Mouse (Mus musculus) forebrain, embryonic 12.5 days (tissue): ENCODE data around the gene Rbfox3. TPM values are rescaled to one million over a fixed set of nuclear protein-coding genes. Genes with fewer than 3 reads are reported as not detected.

Experiments used
- ATAC-seq: fragments of 200-750 bp; cut with Nextera tagmentation; 2 replicates; pipeline ENCODE4 v1.8.0; 2017; ENCODE audit warnings: moderate TSS enrichment; ENCODE audit not compliant: low FRiP score
- H3K27ac ChIP-seq: fragments of 300-500 bp; sonication (generic); 2 replicates; pipeline ENCODE4 v1.5.1; 2016; ENCODE audit warnings: mild to moderate bottlenecking
- H3K27me3 ChIP-seq: fragments of 300-500 bp; sonication (generic); 2 replicates; pipeline ENCODE4 v1.6.1; 2016; ENCODE audit warnings: mild to moderate bottlenecking
- H3K36me3 ChIP-seq: fragments of 300-500 bp; sonication (generic); replicated peaks from 2 replicates; pipeline ENCODE4 v1.6.1; 2016; ENCODE audit warnings: mild to moderate bottlenecking
- H3K4me1 ChIP-seq: fragments of 300-500 bp; sonication (generic); 2 replicates; pipeline ENCODE4 v1.6.1; 2016
- H3K4me2 ChIP-seq: fragments of 300-500 bp; sonication (generic); 2 replicates; pipeline ENCODE4 v1.6.1; 2016; ENCODE audit warnings: mild to moderate bottlenecking, moderate library complexity
- H3K4me3 ChIP-seq: fragments of 300-500 bp; sonication (generic); replicated peaks from 2 replicates; pipeline ENCODE4 v1.5.1; 2016; ENCODE audit warnings: mild to moderate bottlenecking
- H3K9ac ChIP-seq: fragments of 300-500 bp; sonication (generic); 2 replicates; pipeline ENCODE4 v1.6.1; 2016; ENCODE audit warnings: mild to moderate bottlenecking
- H3K9me3 ChIP-seq: fragments of 300-500 bp; sonication (generic); 2 replicates; pipeline ENCODE4 v1.6.1; 2016
- WGBS: fragments of 180-500 bp; shearing (Covaris S2); methylation state at CpG from one replicate; pipeline ENCODE4 v1.1.7; 2016; 5-methylcytosine and 5-hydroxymethylcytosine counted together
- polyA plus RNA-seq: library from polyadenylated mRNA; unstranded; fragments of >200 nt; fragmentation: Nextera tagmentation; extraction: Ambion mirVana; gene quantifications from 2 replicates; pipeline ENCODE4 v1.2.1, GENCODE M21; 2016

Gene Rbfox3
- polyA plus RNA-seq, 1 experiment from 2014 or later, result 19.6 TPM

DNA sequence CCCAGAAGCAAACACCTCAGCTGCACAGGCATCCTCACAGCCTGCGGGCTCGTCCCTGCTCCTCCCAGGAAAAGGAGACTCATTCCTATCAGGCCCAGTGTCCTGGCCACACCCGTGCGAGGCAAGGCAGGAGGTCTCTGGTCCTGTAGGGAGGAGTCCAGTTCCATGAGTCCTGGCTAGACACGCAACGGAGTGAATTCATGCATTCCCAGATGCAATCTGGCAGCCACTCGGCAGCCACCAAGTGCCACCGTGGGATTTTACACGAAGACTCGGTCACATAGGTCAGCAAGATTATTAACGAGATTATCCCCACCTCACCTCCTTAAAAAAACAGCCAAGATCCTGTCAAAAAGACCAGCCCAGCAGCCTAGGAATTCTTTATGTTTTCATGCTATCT, 37.4 kb downstream of the Rbfox3 start:
- 54% methylated on average over 11 of the region's 11 CpGs for WGBS

DNA sequence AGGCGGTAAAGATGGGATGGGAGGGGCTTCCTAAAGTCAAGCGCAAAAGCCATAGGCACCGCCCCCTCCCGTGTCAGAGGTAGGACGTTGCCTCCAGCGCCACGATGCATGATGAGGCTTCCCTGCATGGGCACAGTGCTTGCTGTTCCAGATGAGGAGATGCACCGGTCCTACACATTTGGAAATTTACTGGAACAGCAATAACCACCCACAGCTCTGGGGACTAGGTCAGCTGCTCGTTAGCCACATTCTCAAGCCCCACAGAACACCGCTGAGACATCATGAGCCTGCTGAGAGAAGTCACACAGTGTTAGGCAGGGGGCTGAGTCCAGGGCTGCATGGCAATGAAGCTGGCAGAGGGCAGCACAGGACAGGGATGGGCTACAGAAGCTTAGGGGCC, 39.9 kb downstream of the Rbfox3 start:
- no peak for ATAC-seq
- no peak overlapping the region for H3K27ac ChIP-seq

More for the DNA sequence above, 37.4 kb downstream of the Rbfox3 start:
- Histone ChIP-seq H3K27me3 (no peaks in the 10 kb centered on the region; the same call in 1 of the 2 replicates), H3K27ac (peak overlapping the region; percentile 47), H3K4me1 (peaks cover 31% of the 10 kb centered on the region), H3K4me3 (no peak overlapping the region), H3K4me2 (no peak overlapping the region), H3K9ac (no peak overlapping the region), H3K36me3 (no peaks in the 10 kb centered on the region), H3K9me3 (no peaks in the 10 kb centered on the region)
- ATAC-seq, result no peak

DNA sequence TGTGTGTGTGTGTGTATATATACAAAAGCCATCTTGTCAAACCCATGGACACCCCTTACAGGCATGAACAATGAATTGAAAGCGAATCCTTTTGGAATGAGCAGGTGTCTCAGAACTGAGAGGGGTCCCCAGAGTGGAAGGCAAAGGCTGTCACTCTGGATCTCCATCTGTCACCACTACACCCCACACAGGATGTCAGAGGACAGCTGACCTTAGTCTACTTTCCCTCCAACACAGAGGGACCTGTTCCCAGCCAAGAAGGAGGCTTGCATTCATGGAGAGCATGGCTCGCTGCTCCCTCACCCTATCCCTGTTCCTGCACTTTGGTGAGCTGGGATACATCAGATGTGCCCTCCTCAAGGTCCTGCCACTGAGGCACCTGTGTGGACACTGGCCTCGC, 48.0 kb downstream of the Rbfox3 start:
- H3K27ac ChIP-seq, result 0 out of 2 replicates have a peak overlapping the region, but pooled peaks have one; percentile 31
- H3K36me3 ChIP-seq, result no peaks in the 10 kb centered on the region

More for the DNA sequence above, 39.9 kb downstream of the Rbfox3 start:
- 77% methylated on average over 10 of the region's 10 CpGs for WGBS
- H3K9ac ChIP-seq, result no peak overlapping the region
- H3K36me3 ChIP-seq, result no peaks in the 10 kb centered on the region
- H3K4me1 ChIP-seq, result peaks cover 31% of the 10 kb centered on the region
- no peaks in the 10 kb centered on the region for H3K9me3 ChIP-seq
- H3K27me3 ChIP-seq, result no peaks in the 10 kb centered on the region; the same call in 1 of the 2 replicates
- H3K4me2 ChIP-seq, result no peak overlapping the region
- H3K4me3 ChIP-seq, result no peak overlapping the region

DNA sequence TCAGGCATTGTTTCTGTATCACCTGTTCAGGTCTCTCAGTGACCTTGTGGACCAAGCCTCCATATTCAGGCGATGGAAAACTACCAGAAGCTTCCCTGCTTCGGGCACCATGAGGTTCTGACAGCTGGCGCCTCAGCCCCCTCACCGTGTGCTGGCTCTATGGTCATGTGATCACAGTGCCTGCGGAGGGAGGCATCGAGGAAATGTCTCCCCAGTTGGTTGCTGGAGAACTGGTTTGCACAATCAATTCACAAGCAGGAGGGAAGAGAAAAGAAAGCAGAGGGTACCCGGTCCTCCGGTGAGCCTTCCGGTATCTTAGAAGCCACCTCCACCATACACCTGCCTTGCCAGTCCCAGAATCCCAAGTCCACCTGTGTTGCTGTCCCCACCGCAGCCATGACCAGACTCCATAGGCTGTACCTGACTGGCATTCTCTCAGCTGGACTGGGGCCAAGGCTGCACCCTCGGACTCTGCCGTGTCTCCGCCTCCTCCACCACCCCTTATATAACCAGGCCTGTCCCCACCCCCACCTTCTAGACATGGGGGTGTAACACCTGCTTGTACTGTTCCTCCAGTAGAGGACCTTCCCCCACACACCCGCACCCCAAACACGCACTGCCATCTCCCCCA, 49.5 kb downstream of the Rbfox3 start:
- Histone ChIP-seq H3K9ac (no peak overlapping the region), H3K4me1 (peaks cover 18% of the 10 kb centered on the region), H3K4me2 (no peak overlapping the region), H3K36me3 (no peaks in the 10 kb centered on the region), H3K4me3 (no peak overlapping the region), H3K27me3 (no peaks in the 10 kb centered on the region), H3K27ac (no peak overlapping the region), H3K9me3 (no peaks in the 10 kb centered on the region)
- no peak for ATAC-seq
- WGBS, result 87% methylated on average over 15 of the region's 15 CpGs

More for the DNA sequence above, 48.0 kb downstream of the Rbfox3 start:
- no peak overlapping the region for H3K4me2 ChIP-seq
- peaks cover 18% of the 10 kb centered on the region for H3K4me1 ChIP-seq
- ATAC-seq, result no peak
- no peak overlapping the region for H3K9ac ChIP-seq
- no peaks in the 10 kb centered on the region for H3K9me3 ChIP-seq
- H3K27me3 ChIP-seq, result no peaks in the 10 kb centered on the region
- WGBS, result 81% methylated on average over 3 of the region's 3 CpGs
- no peak overlapping the region for H3K4me3 ChIP-seq

DNA sequence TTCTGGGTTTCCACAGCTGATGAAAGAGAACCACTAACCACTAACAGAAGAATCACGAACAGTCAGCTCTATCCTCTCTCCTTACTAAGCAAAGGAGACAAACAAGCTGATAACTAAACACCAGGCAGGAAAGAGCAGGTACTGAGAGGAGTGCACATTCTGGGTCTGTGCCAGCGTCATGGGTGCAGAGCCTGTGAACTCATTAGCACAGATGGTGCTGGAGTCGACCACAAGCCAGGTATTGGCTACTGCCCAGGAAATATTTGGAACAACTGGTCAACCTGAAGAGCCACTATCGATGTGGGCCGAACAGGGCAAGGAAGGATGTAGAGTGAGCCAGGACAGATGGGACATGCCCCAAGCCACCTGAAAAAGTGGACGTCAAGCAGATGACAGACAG, 50.2 kb downstream of the Rbfox3 start:
- no peaks in the 10 kb centered on the region for H3K36me3 ChIP-seq
- no peaks in the 10 kb centered on the region for H3K9me3 ChIP-seq
- H3K4me2 ChIP-seq, result no peak overlapping the region
- H3K27ac ChIP-seq, result no peak overlapping the region
- peaks cover 18% of the 10 kb centered on the region for H3K4me1 ChIP-seq
- H3K4me3 ChIP-seq, result no peak overlapping the region
- ATAC-seq, result no peak
- no peaks in the 10 kb centered on the region for H3K27me3 ChIP-seq
- WGBS, result 94% methylated on average over 6 of the region's 6 CpGs
- H3K9ac ChIP-seq, result no peak overlapping the region

DNA sequence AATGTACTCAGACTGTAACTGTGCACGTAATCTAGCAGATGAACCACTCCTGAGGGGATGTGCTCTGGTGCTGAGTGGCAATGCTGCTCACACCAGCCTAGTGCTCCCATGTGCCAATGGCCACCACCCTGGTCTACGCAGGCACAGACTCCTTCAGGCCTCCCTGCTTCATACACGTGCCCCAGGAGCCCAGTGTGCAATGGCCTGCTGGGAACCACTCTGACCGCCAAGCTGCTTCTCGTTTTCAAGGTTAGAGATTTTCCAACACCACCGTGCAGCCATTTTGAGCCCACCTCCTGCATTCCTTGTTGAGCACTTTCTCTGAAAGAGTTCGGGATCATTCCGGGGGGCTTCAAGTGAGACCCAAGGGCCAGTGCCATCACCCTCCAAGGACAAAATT, 50.6 kb downstream of the Rbfox3 start:
- Histone ChIP-seq H3K36me3 (no peaks in the 10 kb centered on the region), H3K4me2 (no peak overlapping the region), H3K9me3 (no peaks in the 10 kb centered on the region), H3K4me3 (no peak overlapping the region), H3K27me3 (no peaks in the 10 kb centered on the region), H3K9ac (no peak overlapping the region), H3K27ac (no peak overlapping the region), H3K4me1 (peaks cover 18% of the 10 kb centered on the region)
- 91% methylated on average over 8 of the region's 8 CpGs for WGBS
- no peak for ATAC-seq

DNA sequence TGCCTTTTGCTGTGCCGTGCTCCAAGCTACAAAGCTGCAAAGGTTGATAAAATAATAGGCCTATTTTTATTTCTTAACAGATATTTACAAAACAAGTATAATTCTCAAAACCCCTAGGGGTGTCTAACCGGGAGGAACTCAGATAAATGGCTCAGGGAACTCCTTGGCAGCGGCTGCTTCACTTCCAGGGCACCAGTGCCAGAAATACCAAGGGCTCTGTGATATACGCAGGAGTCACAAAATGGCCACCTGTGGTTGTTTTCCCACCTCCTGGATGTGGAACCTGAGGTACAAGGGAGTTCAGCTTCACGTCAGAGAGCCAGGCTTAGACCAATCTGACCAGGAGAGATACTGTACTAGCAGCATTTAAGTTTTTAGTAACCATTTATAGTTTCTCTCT, 51.6 kb downstream of the Rbfox3 start:
- Histone ChIP-seq H3K36me3 (no peaks in the 10 kb centered on the region), H3K9me3 (no peaks in the 10 kb centered on the region), H3K4me2 (no peak overlapping the region), H3K9ac (no peak overlapping the region), H3K27ac (no peak overlapping the region), H3K4me1 (peaks cover 18% of the 10 kb centered on the region), H3K27me3 (no peaks in the 10 kb centered on the region), H3K4me3 (no peak overlapping the region)
- no peak for ATAC-seq
- WGBS, result 81% methylated on average over 5 of the region's 5 CpGs

DNA sequence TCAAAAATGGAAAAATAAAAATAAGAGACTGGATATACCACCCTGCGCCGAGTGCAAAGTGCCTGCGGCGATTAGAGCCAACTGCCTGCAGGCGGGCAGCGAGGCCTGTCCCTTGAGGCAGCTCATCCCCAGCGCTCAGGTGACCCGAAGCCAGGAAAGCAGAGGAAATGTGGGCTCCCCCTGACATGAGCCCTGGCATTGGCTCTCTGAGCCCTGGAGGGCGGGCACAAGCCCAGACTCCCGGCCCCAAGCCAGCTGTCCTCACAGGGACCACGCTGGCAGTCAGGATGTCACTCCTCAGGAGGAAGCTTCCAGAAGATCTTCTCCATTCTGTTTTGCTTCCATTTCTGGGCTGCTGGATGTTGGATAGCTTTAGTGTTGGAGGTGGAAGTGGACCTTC, 53.1 kb downstream of the Rbfox3 start:
- no peaks in the 10 kb centered on the region for H3K9me3 ChIP-seq

DNA sequence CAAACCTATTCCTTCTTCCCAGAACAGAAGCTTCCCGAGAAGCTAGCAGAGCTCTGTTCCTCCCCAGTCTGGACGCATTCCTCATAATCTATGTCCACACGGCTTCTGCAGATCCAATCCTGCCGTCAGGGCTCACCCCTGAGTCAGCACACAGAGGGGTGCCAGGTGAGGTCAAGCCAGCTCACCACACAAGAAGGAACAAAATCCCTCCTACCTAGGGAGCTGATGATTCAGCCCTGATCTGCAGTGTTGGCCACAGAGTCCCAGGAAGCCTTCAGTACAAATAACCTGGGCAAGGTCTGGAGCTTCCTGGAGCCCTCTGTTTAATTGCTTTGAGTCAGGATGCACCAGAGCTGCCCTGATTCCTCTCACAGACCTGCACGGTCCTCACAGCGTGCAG, 60.0 kb downstream of the Rbfox3 start:
- WGBS, result 78% methylated on average over 6 of the region's 6 CpGs
- ATAC-seq, result no peak
- no peak overlapping the region for H3K9ac ChIP-seq
- H3K27me3 ChIP-seq, result no peaks in the 10 kb centered on the region
- H3K4me3 ChIP-seq, result no peak overlapping the region
- H3K27ac ChIP-seq, result no peak overlapping the region
- no peak overlapping the region for H3K4me2 ChIP-seq
- no peaks in the 10 kb centered on the region for H3K9me3 ChIP-seq
- no peaks in the 10 kb centered on the region for H3K36me3 ChIP-seq
- H3K4me1 ChIP-seq, result peaks cover 10% of the 10 kb centered on the region

More for the DNA sequence above, 53.1 kb downstream of the Rbfox3 start:
- no peaks in the 10 kb centered on the region for H3K36me3 ChIP-seq
- no peak overlapping the region for H3K4me3 ChIP-seq
- no peak overlapping the region for H3K27ac ChIP-seq
- ATAC-seq, result no peak
- H3K4me1 ChIP-seq, result peaks cover 13% of the 10 kb centered on the region
- H3K27me3 ChIP-seq, result no peaks in the 10 kb centered on the region
- WGBS, result 82% methylated on average over 11 of the region's 11 CpGs
- H3K4me2 ChIP-seq, result no peak overlapping the region
- no peak overlapping the region for H3K9ac ChIP-seq

DNA sequence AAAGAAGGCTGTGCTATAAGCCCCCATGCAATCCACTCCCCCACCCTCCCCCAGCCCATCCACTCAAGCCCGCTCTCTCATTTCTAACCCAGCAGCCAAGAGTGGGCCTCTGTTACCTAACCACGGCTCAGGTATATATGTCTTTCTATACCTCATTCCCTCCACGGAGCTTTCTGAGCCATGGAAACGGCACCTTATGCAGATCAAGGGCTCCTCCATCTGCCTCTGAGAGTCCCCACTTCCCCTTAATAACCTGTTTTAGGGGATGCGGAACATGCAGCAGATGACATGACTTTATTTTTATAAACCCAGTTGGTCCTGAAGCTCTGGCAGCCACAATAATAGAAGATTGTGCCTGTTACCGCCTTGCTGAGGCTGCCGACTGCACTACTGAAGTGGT, 63.4 kb downstream of the Rbfox3 start:
- no peak for ATAC-seq
- H3K4me2 ChIP-seq, result no peak overlapping the region

DNA sequence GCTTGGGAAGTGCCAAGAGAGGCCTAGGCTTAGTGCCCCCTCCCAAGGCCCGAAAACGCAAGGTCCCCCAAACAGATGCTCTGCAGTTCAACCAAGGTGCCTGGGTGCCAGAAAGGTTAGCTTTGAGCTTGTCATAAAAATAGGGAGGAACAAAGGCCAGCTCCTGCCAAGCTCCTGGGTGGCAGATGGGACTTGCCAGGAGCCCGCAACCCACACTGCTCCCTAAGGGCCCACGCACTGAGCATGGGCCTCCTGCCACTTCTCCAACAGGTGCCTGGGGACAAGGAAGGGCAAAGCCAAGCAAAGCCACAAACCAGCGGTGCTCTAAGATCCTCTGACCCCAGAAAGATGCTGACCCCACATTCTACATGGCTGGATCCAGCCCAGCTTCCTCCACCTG, 70.4 kb downstream of the Rbfox3 start:
- Histone ChIP-seq H3K9me3 (no peaks in the 10 kb centered on the region), H3K4me3 (no peak overlapping the region), H3K9ac (no peak overlapping the region), H3K27me3 (no peaks in the 10 kb centered on the region), H3K27ac (no peak overlapping the region), H3K4me1 (peaks cover 7% of the 10 kb centered on the region), H3K4me2 (no peak overlapping the region), H3K36me3 (no peaks in the 10 kb centered on the region)
- ATAC-seq, result no peak
- WGBS, result 81% methylated on average over 5 of the region's 5 CpGs

More for the DNA sequence above, 63.4 kb downstream of the Rbfox3 start:
- Histone ChIP-seq H3K36me3 (no peaks in the 10 kb centered on the region), H3K27me3 (no peaks in the 10 kb centered on the region), H3K9me3 (no peaks in the 10 kb centered on the region), H3K27ac (no peak overlapping the region), H3K4me1 (peaks cover 10% of the 10 kb centered on the region), H3K9ac (no peak overlapping the region), H3K4me3 (no peak overlapping the region)
- 90% methylated on average over 7 of the region's 7 CpGs for WGBS

DNA sequence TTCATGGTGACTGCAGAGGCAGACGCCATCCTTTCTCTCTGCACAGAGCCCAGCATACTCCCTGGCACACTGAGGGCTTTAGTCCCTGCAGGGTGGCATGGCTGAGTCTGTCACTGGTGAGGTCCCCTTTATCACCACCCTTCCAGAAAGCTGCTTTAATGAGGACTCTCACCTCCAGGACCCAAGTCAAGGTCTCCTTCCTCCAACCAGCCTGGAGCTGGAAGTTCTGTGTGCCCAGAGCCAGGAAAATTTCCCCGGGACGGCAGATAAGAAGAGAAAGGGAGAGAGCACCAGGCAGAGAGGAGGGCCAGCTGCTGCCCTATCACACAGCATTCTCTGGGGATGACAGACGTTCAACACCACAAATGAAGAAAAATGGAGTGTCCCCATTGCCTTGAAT, 73.2 kb downstream of the Rbfox3 start:
- Histone ChIP-seq H3K36me3 (no peaks in the 10 kb centered on the region), H3K27me3 (no peaks in the 10 kb centered on the region), H3K27ac (no peak overlapping the region), H3K4me2 (no peak overlapping the region), H3K4me1 (peaks cover 7% of the 10 kb centered on the region), H3K9ac (no peak overlapping the region), H3K4me3 (no peak overlapping the region), H3K9me3 (no peaks in the 10 kb centered on the region)
- 71% methylated on average over 4 of the region's 4 CpGs for WGBS
- ATAC-seq, result no peak

DNA sequence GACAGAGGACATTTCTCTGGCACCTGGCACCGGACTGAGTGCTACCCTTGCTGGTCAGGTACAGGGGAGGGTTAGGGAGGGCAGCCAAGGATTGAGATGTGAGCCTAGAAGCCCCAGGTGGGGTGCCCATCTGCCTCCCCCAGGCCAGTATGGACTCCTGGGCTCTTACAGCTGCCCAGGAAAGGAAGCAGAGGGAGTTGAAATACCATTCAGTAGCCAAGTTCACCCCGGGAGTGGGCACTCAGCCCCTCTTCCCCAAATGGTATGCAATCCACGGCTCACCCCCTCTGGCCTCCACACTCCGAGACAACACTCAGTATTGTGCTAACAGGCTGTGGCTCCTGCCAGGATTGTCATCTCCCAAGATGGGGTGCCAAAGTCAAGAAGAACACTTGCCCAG, 74.5 kb downstream of the Rbfox3 start:
- WGBS, result 68% methylated on average over 4 of the region's 4 CpGs

More for the DNA sequence above, 74.5 kb downstream of the Rbfox3 start:
- H3K27ac ChIP-seq, result no peak overlapping the region
- no peaks in the 10 kb centered on the region for H3K27me3 ChIP-seq
- no peaks in the 10 kb centered on the region for H3K36me3 ChIP-seq
- no peak for ATAC-seq
- H3K9me3 ChIP-seq, result no peaks in the 10 kb centered on the region
- no peak overlapping the region for H3K4me3 ChIP-seq
- no peak overlapping the region for H3K9ac ChIP-seq
- peaks cover 7% of the 10 kb centered on the region for H3K4me1 ChIP-seq
- no peak overlapping the region for H3K4me2 ChIP-seq
